Mouse (Mus musculus) ovary, postnatal 10 days (tissue): Measurements from ENCODE around the gene Zfp706.
"Not testable (repeated sequence)": the region's sequence is repeated elsewhere in the genome, so short reads cannot be mapped to it uniquely, and the experiment has no call there.

ENCODE experiments used
- DNase-seq: peaks from one replicate; pipeline ENCODE4 v3.0.0; 2022; ENCODE audit warnings: low spot score

Gene Zfp706

GRCm38 (mm10) chr15:37008546-37008945 lies 973 bp upstream of the Zfp706 start:
- DNase-seq, result no peak

- DNase-seq, result no peak
These were observed 416 bp upstream of the Zfp706 start for GRCm38 (mm10) chr15:37007959-37008419.

GRCm38 (mm10) chr15:37006475-37007164 lies 953 bp downstream of the Zfp706 start:
- no peak for DNase-seq

- DNase-seq, result no peak
These were observed 1.6 kb downstream of the Zfp706 start for GRCm38 (mm10) chr15:37005793-37006474.

GRCm38 (mm10) chr15:37004858-37005257 lies 2.7 kb downstream of the Zfp706 start:
- no peak for DNase-seq

- DNase-seq, result no peak
These were observed 5.3 kb downstream of the Zfp706 start for GRCm38 (mm10) chr15:37002276-37002675.

- DNase-seq, result not testable (repeated sequence)
These were observed 8.0 kb downstream of the Zfp706 start for GRCm38 (mm10) chr15:36999602-37000001.

GRCm38 (mm10) chr15:36995166-36995565 lies 12.4 kb downstream of the Zfp706 start:
- DNase-seq, result no peak

GRCm38 (mm10) chr15:36994665-36995064 lies 12.9 kb downstream of the Zfp706 start:
- no peak for DNase-seq

GRCm38 (mm10) chr15:36993435-36994178 lies 14.0 kb downstream of the Zfp706 start:
- DNase-seq, result no peak

GRCm38 (mm10) chr15:36991353-36991752 lies 16.2 kb downstream of the Zfp706 start:
- DNase-seq, result no peak

- no peak for DNase-seq
These were observed 17.7 kb downstream of the Zfp706 start for GRCm38 (mm10) chr15:36989922-36990321.

- no peak for DNase-seq
These were observed 18.9 kb downstream of the Zfp706 start for GRCm38 (mm10) chr15:36988718-36989115.

- DNase-seq, result no peak
These were observed 19.4 kb downstream of the Zfp706 start for GRCm38 (mm10) chr15:36987976-36988717.

GRCm38 (mm10) chr15:36987211-36987877 lies 20.2 kb downstream of the Zfp706 start:
- no peak for DNase-seq

GRCm38 (mm10) chr15:36985567-36985925 lies 22.0 kb downstream of the Zfp706 start:
- DNase-seq, result no peak

- no peak for DNase-seq
These were observed 22.5 kb downstream of the Zfp706 start for GRCm38 (mm10) chr15:36984921-36985566.

- DNase-seq, result no peak
These were observed 24.1 kb downstream of the Zfp706 start for GRCm38 (mm10) chr15:36983455-36983854.

GRCm38 (mm10) chr15:36980238-36980637 lies 27.3 kb downstream of the Zfp706 start:
- no peak for DNase-seq

- no peak for DNase-seq
These were observed 27.9 kb downstream of the Zfp706 start for GRCm38 (mm10) chr15:36979488-36980201.

- DNase-seq, result no peak
These were observed 28.4 kb downstream of the Zfp706 start for GRCm38 (mm10) chr15:36979159-36979487.
